Mouse (Mus musculus) testis, postnatal 10 days (tissue): ENCODE data around the gene Olfr1176.

Experiments
- DNase-seq: peaks from one replicate; pipeline ENCODE4 v3.0.0; 2021; ENCODE audit warnings: low spot score

The Olfr1176 gene

GRCm38 (mm10) chr2:88336421-88336820 is at the start of gene Olfr1176:
Gene Olfr1176 (plus strand): TSS chr2:88336721.
- DNase-seq: no peak

DNA sequence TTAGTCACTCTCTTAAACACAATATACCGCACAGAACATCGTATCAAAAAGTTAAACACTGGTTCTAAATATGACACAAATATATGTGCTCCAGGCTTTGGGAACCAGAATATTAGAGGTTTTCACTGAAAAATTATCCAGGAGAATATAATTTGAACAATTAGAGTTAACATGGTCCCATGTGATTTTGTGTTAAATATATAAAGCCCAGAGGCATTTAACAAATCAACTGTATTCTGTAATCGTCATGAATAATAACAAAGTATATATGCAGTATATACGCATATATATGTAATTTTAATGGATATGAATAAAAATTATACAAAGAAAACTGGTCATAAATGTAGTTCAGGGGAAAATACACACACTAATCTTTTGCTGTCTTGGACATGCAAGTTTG is 21.5 kb upstream of the Olfr1176 start, which contains the start of gene Olfr1174-ps:
TSS of gene Olfr1174-ps (minus strand) at position 101 of the 400 bp plus-strand sequence.
- DNase-seq: no peak

- no peak for DNase-seq
Measured at GRCm38 (mm10) chr2:88327115-88327514, 9.4 kb upstream of the Olfr1176 start, which contains the start of gene Olfr1175-ps. Gene Olfr1175-ps (minus strand): TSS chr2:88327215.

GRCm38 (mm10) chr2:88346392-88346791 is 9.9 kb downstream of the Olfr1176 start, which contains the start of gene Olfr1177-ps:
Gene Olfr1177-ps (minus strand): TSS chr2:88346492.
- no peak for DNase-seq

- DNase-seq: no peak
Measured at GRCm38 (mm10) chr2:88356304-88356703, 19.8 kb downstream of the Olfr1176 start.

DNA sequence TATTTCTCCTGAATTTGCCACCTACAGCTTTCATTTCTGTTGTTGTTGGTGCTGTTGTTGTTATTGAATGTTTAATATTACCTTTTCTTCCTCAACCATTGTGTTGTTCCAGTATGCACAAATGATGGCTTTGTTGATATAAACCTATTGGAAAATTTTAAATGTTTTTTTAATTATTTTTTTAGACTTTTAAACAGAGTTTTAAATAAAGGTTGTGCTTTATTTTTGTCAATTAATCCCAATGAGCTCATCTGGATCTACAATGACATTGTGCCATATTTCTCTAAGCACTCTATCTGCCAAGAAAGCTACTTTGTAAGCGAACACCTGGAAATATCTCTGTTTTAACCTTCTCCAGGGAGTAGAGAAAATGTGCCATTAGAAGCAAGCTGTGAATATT is 50.2 kb downstream of the Olfr1176 start, which contains the start of gene Olfr1178:
TSS of gene Olfr1178 (plus strand) at position 301 of the 400 bp plus-strand sequence.
- DNase-seq: no peak
